Mouse (Mus musculus): ENCODE results near the gene 3110082I17Rik. TPM values are rescaled to one million over a fixed set of nuclear protein-coding genes. Genes with fewer than 3 reads are reported as not detected.

The 3110082I17Rik gene
- total and polyA plus RNA-seq, 2 experiments from 2014 or later: 4.3 to 14.9 TPM

DNA sequence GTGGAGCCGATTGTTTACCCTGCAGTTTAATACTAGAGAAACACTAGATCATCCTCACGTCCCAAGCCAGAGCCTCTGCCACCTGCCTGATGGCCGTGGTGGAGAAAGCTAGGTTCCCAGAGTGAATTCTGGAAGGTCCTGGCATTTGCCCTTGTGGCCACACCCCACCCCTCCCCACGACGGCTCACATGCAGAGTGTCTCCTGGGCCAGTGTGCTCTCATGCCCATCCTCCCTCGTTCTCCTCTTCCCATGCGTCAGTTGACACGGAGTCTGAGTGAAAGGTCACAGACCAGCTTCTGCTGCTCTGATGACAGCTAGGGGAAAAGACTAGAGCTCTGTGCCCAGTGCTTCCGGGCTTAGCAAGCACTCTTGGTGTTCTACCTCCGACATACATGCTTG lies 75.8 kb downstream of the 3110082I17Rik start:
- no peak overlapping the region for H3K4me3 ChIP-seq (ENCODE audit: low read depth, low read length)
- DNase-seq (ENCODE audit: low spot score): no peak
- H3K27ac ChIP-seq (ENCODE audit: low read depth, low read length): no peak overlapping the region
- WGBS: 77% methylated on average over 10 of the region's 10 CpGs
- H3K27me3 ChIP-seq (ENCODE audit: insufficient read depth, low read length): no peaks in the 10 kb centered on the region
- H3K4me1 ChIP-seq (ENCODE audit: insufficient read depth, low read length): no peaks in the 10 kb centered on the region
- no peak for TF ChIP-seq CTCF (IDR thresholded peaks at IDR 0.05)
- no peaks in the 10 kb centered on the region for H3K9me3 ChIP-seq (ENCODE audit: low read length)
- H3K9ac ChIP-seq (replicated peaks; ENCODE audit: low read length, poor library complexity, severe bottlenecking): 0 out of 2 replicates have a peak overlapping the region, but pooled peaks have one; percentile 19
- H3K36me3 ChIP-seq (ENCODE audit: insufficient read depth, low read length): peaks cover 4% of the 10 kb centered on the region; the same call in 1 of the 2 replicates
- no peak overlapping the region for H3K4me2 ChIP-seq (ENCODE audit: low read depth, low read length, poor library complexity, severe bottlenecking)
- ATAC-seq (ENCODE audit: low FRiP score): no peak

DNA sequence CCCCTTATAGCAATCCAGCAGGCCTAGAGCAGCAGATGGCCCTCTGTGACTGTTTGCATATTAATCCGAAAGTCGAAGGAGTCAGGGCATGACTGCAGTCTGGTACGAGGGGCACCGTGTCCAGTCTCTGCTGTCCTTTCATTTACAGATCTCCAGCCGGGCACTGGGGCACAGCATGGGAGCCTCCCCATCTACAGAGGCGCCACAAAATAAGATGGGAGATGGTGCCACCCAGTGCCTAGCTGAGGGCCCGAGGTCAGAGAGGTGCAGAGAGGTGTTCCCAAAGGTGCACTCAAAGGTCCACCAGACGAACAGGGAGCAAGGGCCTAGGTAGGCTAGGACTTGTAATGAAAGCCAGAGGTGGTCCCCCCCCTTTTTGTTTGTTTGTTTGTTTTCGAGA lies 77.1 kb downstream of the 3110082I17Rik start:
- 68% methylated on average over 9 of the region's 9 CpGs for WGBS
- no peaks in the 10 kb centered on the region for H3K4me1 ChIP-seq (ENCODE audit: insufficient read depth, low read length)

DNA sequence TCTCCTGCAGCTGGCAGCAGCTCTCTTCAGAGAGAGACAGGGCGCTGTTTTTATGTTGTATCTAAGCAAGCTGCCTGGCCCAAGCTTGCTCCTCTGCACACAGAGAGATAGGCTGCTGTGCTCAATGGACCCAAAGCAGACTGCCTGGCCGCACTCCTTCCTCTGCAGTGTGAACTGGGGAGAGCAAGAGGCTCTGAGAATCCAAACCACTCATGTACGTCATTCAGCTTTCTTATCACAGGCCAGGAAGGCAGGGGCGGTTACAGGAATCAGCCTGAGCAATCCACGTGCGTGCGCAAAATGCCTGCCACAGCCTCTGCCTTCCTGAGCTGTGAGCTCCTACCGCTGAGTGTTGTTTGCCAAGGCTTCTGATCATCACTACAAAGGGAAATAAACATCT lies 77.6 kb downstream of the 3110082I17Rik start:
- WGBS: 64% methylated on average over 8 of the region's 8 CpGs
- H3K4me1 ChIP-seq (ENCODE audit: insufficient read depth, low read length): no peaks in the 10 kb centered on the region
- H3K9ac ChIP-seq (replicated peaks; ENCODE audit: low read length, poor library complexity, severe bottlenecking): peak overlapping the region; percentile 8; the same call in 1 of the 2 replicates
- H3K9me3 ChIP-seq (ENCODE audit: low read length): no peaks in the 10 kb centered on the region
- no peaks in the 10 kb centered on the region for H3K27me3 ChIP-seq (ENCODE audit: insufficient read depth, low read length)
- H3K27ac ChIP-seq (ENCODE audit: low read depth, low read length): peak overlapping the region; percentile 38
- peaks cover 4% of the 10 kb centered on the region; the same call in 1 of the 2 replicates for H3K36me3 ChIP-seq (ENCODE audit: insufficient read depth, low read length)
- ATAC-seq (ENCODE audit: low FRiP score): no peak
- no peak overlapping the region for H3K4me3 ChIP-seq (ENCODE audit: low read depth, low read length)
- DNase-seq (ENCODE audit: low spot score): peak; percentile 38
- H3K4me2 ChIP-seq (ENCODE audit: low read depth, low read length, poor library complexity, severe bottlenecking): no peak overlapping the region
- TF ChIP-seq CTCF (IDR thresholded peaks at IDR 0.05): no peak

More for the DNA sequence above, 77.1 kb downstream of the 3110082I17Rik start:
- peak overlapping the region; percentile 38; the same call in 1 of the 2 replicates for H3K27ac ChIP-seq (ENCODE audit: low read depth, low read length)
- ATAC-seq (ENCODE audit: low FRiP score) (no peak), DNase-seq (ENCODE audit: low spot score) (no peak)
- H3K4me3 ChIP-seq (ENCODE audit: low read depth, low read length): no peak overlapping the region
- H3K9me3 ChIP-seq (ENCODE audit: low read length): no peaks in the 10 kb centered on the region
- no peak overlapping the region for H3K4me2 ChIP-seq (ENCODE audit: low read depth, low read length, poor library complexity, severe bottlenecking)
- no peak for TF ChIP-seq CTCF (IDR thresholded peaks at IDR 0.05)
- H3K36me3 ChIP-seq (ENCODE audit: insufficient read depth, low read length): peaks cover 4% of the 10 kb centered on the region; the same call in 1 of the 2 replicates
- H3K27me3 ChIP-seq (ENCODE audit: insufficient read depth, low read length): no peaks in the 10 kb centered on the region
- 0 out of 2 replicates have a peak overlapping the region, but pooled peaks have one; percentile 8 for H3K9ac ChIP-seq (replicated peaks; ENCODE audit: low read length, poor library complexity, severe bottlenecking)

DNA sequence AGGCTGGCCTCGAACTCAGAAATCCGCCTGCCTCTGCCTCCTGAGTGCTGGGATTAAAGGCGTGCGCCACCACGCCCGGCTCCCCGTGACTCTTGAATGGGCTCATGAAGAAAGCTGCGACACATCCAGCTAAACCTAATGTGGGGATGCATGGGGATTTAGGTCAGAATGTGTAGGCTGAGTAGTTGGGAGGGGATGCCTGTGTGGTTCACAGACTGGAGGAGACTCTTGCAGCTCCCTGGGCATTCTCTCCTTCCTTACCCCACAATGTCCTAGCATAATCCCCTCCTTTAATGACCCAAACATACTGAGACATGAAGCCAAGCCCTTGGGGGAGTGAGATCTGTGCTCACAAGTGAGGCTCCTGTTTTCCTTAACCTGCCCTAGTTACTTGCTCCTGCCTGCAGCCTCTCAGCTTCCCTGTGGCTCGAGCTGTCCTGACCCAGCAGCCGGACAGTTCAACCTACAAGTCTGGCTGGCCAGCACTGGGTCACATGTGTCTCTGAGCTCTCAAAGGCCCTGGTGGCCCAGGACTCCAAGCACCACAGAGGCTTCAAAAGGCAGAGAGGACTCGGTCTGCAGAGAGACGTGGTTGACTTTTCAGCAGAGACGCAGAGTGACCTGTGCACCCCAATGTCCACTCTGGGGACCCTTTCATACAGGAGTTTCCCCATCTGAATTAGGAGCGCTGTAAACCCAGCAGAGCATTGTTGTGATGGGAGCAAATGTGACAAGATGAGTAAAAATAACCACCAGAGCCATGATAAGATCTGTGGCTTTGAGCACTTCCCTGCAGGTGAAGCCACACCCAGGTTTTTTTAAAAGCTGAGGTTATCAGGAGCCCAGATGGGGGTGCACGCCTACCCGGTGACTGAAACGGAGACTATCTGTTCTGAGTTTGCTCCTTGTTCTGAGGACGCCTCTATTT lies 78.5 kb downstream of the 3110082I17Rik start:
- 85% methylated on average over 18 of the region's 18 CpGs for WGBS
- Histone ChIP-seq H3K4me2 (ENCODE audit: low read depth, low read length, poor library complexity, severe bottlenecking) (0 out of 2 replicates have a peak overlapping the region, but pooled peaks have one; percentile 15), H3K4me1 (ENCODE audit: insufficient read depth, low read length) (no peaks in the 10 kb centered on the region), H3K36me3 (ENCODE audit: insufficient read depth, low read length) (peaks cover 4% of the 10 kb centered on the region; the same call in 1 of the 2 replicates), H3K9me3 (ENCODE audit: low read length) (no peaks in the 10 kb centered on the region), H3K4me3 (ENCODE audit: low read depth, low read length) (no peak overlapping the region), H3K27me3 (ENCODE audit: insufficient read depth, low read length) (no peaks in the 10 kb centered on the region), H3K27ac (ENCODE audit: low read depth, low read length) (peak overlapping the region; percentile 38), H3K9ac (replicated peaks; ENCODE audit: low read length, poor library complexity, severe bottlenecking) (no peak overlapping the region)
- no peak for ATAC-seq (ENCODE audit: low FRiP score)
- DNase-seq (ENCODE audit: low spot score): no peak
- no peak for TF ChIP-seq CTCF (IDR thresholded peaks at IDR 0.05)

DNA sequence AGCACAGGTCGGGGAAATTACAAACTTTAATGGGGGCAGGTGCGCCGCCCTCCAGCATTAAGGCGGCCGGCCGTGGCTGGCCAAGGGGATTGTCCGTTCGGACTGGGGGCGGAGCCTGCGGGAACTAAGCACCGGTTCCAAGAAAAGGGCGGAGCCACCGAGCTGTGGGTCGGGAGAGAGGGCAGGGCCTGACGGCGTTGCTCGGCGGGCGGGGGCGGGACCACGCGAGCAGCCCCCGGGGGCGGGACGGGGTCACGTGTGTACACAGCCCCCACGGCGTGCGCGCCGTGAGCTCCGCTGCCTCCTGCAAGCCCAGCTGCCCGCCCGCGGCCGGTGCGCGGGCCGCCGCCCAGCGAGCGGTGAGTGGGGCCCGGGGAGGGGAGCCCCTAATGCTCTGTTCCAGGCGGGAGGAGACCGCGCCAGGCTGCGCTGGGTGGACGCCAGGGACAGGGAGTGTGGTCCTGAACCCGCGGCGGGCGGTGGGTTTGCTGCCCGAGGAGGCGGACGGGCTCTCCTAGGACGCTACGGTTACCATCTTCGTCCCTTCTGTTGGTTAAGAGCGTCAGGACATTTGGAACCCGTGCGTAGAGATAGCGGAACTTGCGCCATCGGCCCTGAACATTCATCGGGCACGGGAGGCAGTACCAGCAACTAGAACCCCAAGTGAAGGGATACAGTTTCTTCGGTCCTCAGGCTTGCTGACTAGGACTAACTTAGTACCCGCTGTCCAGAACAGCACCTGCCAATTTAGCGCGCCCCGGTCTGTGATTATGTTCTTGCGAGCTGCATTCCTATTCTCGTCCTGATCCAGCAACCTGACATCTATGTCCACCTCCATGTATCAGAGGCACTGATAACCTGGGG lies 79.7 kb downstream of the 3110082I17Rik start:
- Histone ChIP-seq H3K27me3 (ENCODE audit: insufficient read depth, low read length) (no peaks in the 10 kb centered on the region), H3K9ac (replicated peaks; ENCODE audit: low read length, poor library complexity, severe bottlenecking) (peak overlapping the region; percentile 61), H3K4me2 (ENCODE audit: low read depth, low read length, poor library complexity, severe bottlenecking) (peak overlapping the region; percentile 93), H3K9me3 (ENCODE audit: low read length) (no peaks in the 10 kb centered on the region), H3K27ac (ENCODE audit: low read depth, low read length) (peak overlapping the region; percentile 39; the same call in 1 of the 2 replicates), H3K4me3 (ENCODE audit: low read depth, low read length) (peak overlapping the region; percentile 62), H3K36me3 (ENCODE audit: insufficient read depth, low read length) (peaks cover 3% of the 10 kb centered on the region; the same call in 1 of the 2 replicates), H3K4me1 (ENCODE audit: insufficient read depth, low read length) (no peaks in the 10 kb centered on the region)
- 2% methylated on average over 56 of the region's 73 CpGs for whole genome bisulfite sequencing
- TF ChIP-seq CTCF (IDR thresholded peaks at IDR 0.05): no peak
- peak; percentile 72 for ATAC-seq (ENCODE audit: low FRiP score)
- DNase-seq (ENCODE audit: low spot score): peak; percentile 90
